Mouse (Mus musculus): ENCODE data around the gene Cyp2d22. TPM values are rescaled to one million over a fixed set of nuclear protein-coding genes. Genes with fewer than 3 reads are reported as not detected.

Cyp2d22 gene
- polyA plus RNA-seq, 1 experiment = 5.2 TPM

GRCm38 (mm10) chr15:82342543-82342935 lies 37.5 kb downstream of the Cyp2d22 start:
- no peak for TF ChIP-seq CTCF (IDR thresholded peaks at IDR 0.05; ENCODE audit: control insufficient read depth, insufficient read depth, low read length)
- no peak for TF ChIP-seq POLR2A (IDR thresholded peaks at IDR 0.05; ENCODE audit: borderline replicate concordance, control insufficient read depth, low read depth, low read length)
- WGBS = 65% methylated on average over 5 of the region's 5 CpGs
- Histone ChIP-seq H3K4me3 (replicated peaks; ENCODE audit: control insufficient read depth, low read depth, low read length) (peak overlapping the region; percentile 16), H3K4me1 (ENCODE audit: control insufficient read depth, insufficient read depth, low read length) (peaks cover 7% of the 10 kb centered on the region; the same call in 1 of the 2 replicates), H3K27ac (ENCODE audit: control insufficient read depth, insufficient read depth, low read depth, low read length, poor library complexity) (peak overlapping the region; percentile 94)

DNA sequence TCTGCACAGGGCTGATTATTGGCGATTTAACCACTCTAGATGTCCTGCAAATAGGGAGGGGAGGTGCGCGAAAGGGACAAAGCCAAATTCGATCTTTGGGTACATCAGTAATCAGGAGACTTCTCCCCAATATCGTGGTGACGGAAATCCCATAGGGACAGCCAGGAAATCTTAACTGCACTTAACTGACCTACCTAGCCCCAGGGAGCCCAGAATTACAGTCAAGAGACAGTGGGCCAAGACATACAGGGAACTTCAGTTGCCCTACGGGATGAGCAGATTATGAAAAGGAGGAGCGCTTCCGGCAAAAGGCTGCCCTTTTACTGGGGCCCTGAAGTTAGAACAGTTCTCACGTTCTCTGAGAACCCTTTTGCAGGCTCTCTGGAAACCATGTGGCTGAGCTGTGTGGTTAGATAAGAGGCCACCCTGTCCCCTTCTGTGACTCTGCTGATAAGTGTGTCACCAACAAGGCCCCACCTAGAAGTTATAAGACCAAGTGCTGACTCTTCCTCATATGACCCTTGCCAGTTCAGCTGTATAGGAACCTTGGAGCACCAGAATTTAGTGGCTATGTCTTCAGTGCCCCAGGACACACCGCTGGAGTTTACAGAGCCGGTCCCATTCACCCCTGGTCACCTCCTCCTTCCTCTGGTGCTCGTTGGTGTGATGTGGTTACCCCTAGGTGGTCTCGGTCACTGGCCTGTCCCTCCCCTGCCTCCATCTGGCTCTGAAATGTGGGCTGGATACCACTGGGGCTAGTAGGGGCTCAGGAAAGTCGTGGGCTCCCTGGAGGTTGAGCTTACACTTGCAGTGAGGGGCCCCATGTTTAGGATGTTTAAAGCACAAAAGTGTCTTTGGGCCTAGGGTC lies 38.2 kb downstream of the Cyp2d22 start:
- peak overlapping the region; percentile 66 for H3K4me3 ChIP-seq (replicated peaks; ENCODE audit: control insufficient read depth, low read depth, low read length)
- 11% methylated on average over 15 of the region's 15 CpGs for WGBS
- TF ChIP-seq CTCF (IDR thresholded peaks at IDR 0.05; ENCODE audit: control insufficient read depth, insufficient read depth, low read length) (no peak), POLR2A (IDR thresholded peaks at IDR 0.05; ENCODE audit: borderline replicate concordance, control insufficient read depth, low read depth, low read length) (0 out of 2 replicates have a peak, but pooled peaks have one; percentile 36)
- H3K27ac ChIP-seq (ENCODE audit: control insufficient read depth, insufficient read depth, low read depth, low read length, poor library complexity) = peak overlapping the region; percentile 96
- peaks cover 6% of the 10 kb centered on the region; the same call in 1 of the 2 replicates for H3K4me1 ChIP-seq (ENCODE audit: control insufficient read depth, insufficient read depth, low read length)

DNA sequence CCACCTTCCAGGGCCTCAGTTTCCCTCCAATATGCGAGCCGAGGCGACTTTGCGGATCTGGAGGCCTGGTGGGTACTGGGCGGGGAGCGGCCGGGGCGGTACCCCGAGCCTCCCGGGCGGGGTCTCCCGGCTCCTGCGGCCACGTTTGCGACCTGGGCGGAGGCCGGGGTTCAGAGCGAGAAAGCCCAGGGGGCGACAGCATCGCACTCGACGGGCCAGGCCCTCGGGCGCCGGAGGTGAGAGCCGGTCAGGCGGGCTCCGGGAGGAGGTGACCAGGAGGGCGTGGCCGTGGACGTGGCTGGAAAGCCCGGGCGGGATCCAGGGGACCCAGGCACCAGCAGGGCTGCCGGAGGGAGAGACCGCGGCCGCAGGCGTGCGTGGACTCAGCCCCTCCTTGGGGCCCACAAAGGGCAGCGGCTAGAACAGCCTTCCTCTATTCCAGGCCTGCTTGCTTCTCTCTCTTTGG lies 39.0 kb downstream of the Cyp2d22 start:
- H3K27ac ChIP-seq (ENCODE audit: control insufficient read depth, insufficient read depth, low read depth, low read length, poor library complexity) = peak overlapping the region; percentile 96
- TF ChIP-seq POLR2A (IDR thresholded peaks at IDR 0.05; ENCODE audit: borderline replicate concordance, control insufficient read depth, low read depth, low read length) (peak; percentile 81; the same call in 1 of the 2 replicates), CTCF (IDR thresholded peaks at IDR 0.05; ENCODE audit: control insufficient read depth, insufficient read depth, low read length) (no peak)
- peak overlapping the region; percentile 66 for H3K4me3 ChIP-seq (replicated peaks; ENCODE audit: control insufficient read depth, low read depth, low read length)
- H3K4me1 ChIP-seq (ENCODE audit: control insufficient read depth, insufficient read depth, low read length) = peaks cover 6% of the 10 kb centered on the region; the same call in 1 of the 2 replicates
- WGBS = 3% methylated on average over 40 of the region's 40 CpGs

DNA sequence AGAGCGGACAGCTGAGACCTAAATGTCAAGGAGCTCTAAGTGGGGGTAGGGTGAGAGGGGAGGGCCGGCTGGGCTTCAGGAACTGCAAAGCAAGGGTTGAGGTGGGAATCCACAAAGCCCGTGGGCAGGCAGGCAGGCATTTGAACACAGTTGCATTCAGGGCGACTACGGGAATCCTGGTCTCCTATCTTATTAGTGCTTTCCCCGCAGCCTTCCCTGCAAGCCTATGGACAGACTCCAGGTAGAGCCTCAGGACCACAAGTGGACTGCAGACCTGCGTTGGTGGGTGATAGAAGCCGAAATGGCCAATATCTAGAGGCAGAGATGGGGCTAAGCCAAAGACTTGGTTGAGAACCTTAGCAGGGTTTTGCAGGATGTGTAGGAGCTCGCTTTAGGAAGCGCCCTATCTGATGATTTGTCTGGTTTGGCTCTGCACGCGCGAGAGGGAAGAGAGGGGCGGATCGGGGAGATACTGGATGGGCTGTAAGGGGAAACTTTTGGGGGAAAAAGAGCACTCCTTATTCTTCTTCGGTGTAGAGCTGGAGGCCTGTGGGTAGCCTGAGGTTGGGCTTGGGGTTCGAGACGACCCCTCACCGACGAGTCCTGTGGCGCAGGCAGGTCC lies 39.5 kb downstream of the Cyp2d22 start:
- 40% methylated on average over 21 of the region's 21 CpGs for WGBS
- H3K4me1 ChIP-seq (ENCODE audit: control insufficient read depth, insufficient read depth, low read length) = peaks cover 6% of the 10 kb centered on the region; the same call in 1 of the 2 replicates
- H3K4me3 ChIP-seq (replicated peaks; ENCODE audit: control insufficient read depth, low read depth, low read length) = peak overlapping the region; percentile 66
- TF ChIP-seq POLR2A (IDR thresholded peaks at IDR 0.05; ENCODE audit: borderline replicate concordance, control insufficient read depth, low read depth, low read length) (no peak), CTCF (IDR thresholded peaks at IDR 0.05; ENCODE audit: control insufficient read depth, insufficient read depth, low read length) (no peak)
- H3K27ac ChIP-seq (ENCODE audit: control insufficient read depth, insufficient read depth, low read depth, low read length, poor library complexity) = peak overlapping the region; percentile 96

DNA sequence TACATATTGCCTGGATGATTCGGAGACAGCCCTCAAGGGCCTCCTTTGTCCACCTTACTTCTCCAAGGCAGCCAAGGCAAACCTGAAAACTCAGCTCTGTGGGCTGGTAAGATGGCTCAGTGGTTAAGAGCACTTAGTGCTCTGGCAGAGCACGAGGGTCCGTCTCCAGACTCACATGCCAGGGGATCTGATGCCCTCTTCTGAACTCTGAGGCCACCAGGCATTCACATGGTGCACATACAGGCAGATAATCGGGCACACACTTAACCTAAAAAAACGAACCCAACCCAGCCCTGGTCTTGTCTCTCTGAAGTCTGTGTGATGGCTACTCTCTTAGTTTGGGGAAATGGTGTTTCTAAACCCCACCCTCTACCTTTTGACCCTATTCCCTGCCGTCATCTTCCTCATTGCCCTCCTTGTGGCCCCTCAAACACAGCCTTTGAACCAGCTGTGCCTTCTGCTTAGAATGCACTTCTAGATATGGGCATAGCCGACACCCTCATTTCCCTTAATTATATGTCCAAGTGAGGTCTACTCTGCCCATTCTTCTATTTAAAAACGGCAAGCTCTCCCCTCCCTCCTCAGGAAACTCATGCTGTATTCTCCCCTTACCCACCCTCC lies 40.3 kb downstream of the Cyp2d22 start:
- Histone ChIP-seq H3K4me1 (ENCODE audit: control insufficient read depth, insufficient read depth, low read length) (peaks cover 5% of the 10 kb centered on the region; the same call in 1 of the 2 replicates), H3K27ac (ENCODE audit: control insufficient read depth, insufficient read depth, low read depth, low read length, poor library complexity) (peak overlapping the region; percentile 96), H3K4me3 (replicated peaks; ENCODE audit: control insufficient read depth, low read depth, low read length) (no peak overlapping the region)
- no peak for TF ChIP-seq CTCF (IDR thresholded peaks at IDR 0.05; ENCODE audit: control insufficient read depth, insufficient read depth, low read length)
- 56% methylated on average over 8 of the region's 8 CpGs for WGBS

DNA sequence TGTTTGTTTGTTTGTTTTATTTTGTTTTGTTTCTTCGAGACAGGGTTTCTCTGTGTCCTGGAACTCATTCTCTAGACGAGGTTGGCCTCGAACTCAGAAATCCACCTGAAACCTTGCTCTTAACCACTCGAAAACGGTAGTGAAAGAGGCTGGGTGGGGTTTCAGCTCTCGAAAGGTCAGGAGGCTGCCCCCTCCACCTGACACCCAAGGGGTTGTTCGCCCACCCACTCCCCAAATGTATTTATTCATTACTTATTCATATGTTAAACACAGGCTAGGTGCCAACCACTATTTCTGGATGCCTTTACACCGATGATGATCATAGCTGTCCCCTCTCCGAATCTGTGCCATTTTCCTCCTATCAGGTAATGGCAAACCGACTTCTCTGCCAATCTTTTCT lies 40.9 kb downstream of the Cyp2d22 start:
- 54% methylated on average over 10 of the region's 10 CpGs for WGBS
- Histone ChIP-seq H3K4me1 (ENCODE audit: control insufficient read depth, insufficient read depth, low read length) (peaks cover 5% of the 10 kb centered on the region; the same call in 1 of the 2 replicates), H3K4me3 (replicated peaks; ENCODE audit: control insufficient read depth, low read depth, low read length) (peak overlapping the region; percentile 71), H3K27ac (ENCODE audit: control insufficient read depth, insufficient read depth, low read depth, low read length, poor library complexity) (peak overlapping the region; percentile 48)
- no peak for TF ChIP-seq POLR2A (IDR thresholded peaks at IDR 0.05; ENCODE audit: borderline replicate concordance, control insufficient read depth, low read depth, low read length)
- no peak for TF ChIP-seq CTCF (IDR thresholded peaks at IDR 0.05; ENCODE audit: control insufficient read depth, insufficient read depth, low read length)

DNA sequence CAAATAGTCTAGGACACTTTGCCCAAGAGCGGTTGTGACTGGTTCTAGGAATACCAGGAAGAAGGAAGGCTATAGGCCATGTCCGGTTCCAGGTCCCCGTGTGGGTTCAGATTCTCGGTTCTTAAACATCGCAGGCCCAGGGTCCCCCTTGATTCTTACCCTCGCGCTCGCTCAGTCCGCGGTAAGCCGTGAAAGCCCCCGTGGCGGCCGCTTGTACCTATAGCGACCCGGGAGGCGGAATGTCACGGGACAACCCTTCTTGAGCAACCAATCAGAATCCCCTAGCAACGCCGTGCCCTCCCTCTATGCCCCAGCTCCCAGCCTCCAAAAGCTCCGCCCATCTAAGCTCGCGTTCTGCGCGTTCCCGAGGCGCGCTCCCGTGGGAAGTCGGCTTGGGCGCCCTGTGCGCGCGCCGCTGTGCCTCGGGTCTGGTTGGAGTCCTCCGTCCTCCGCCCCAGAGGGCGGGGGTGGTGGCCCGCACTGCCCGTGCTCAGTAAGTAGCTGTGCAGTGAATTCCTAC lies 41.4 kb downstream of the Cyp2d22 start, which contains the start of the genes Naga, Pheta2 and Smdt1:
TSS of gene Naga (minus strand) at position 333 of the 520 bp plus-strand sequence.
TSS of gene Pheta2 (plus strand) at position 350 of the 520 bp plus-strand sequence.
TSS of gene Smdt1 (plus strand) at position 367 of the 520 bp plus-strand sequence.
- TF ChIP-seq CTCF (IDR thresholded peaks at IDR 0.05; ENCODE audit: control insufficient read depth, insufficient read depth, low read length) = no peak
- TF ChIP-seq POLR2A (IDR thresholded peaks at IDR 0.05; ENCODE audit: borderline replicate concordance, control insufficient read depth, low read depth, low read length) = peak; percentile 55; the same call in 1 of the 2 replicates
- Histone ChIP-seq H3K4me1 (ENCODE audit: control insufficient read depth, insufficient read depth, low read length) (peaks cover 5% of the 10 kb centered on the region; the same call in 1 of the 2 replicates), H3K4me3 (replicated peaks; ENCODE audit: control insufficient read depth, low read depth, low read length) (peak within 1 kb of the TSS; percentile 71), H3K27ac (ENCODE audit: control insufficient read depth, insufficient read depth, low read depth, low read length, poor library complexity) (peak within 1 kb of the TSS; percentile 73)
- under 1% methylated on average over 41 of the region's 41 CpGs for WGBS

Data from bone marrow, adult 2 months (tissue).